Mouse (Mus musculus) CH12.LX (cell line): ENCODE data around the gene Olfml2b. TPM values are rescaled to one million over a fixed set of nuclear protein-coding genes. Genes with fewer than 3 reads are reported as not detected.

ENCODE experiments used
- DNase-seq: peaks from one replicate; pipeline ENCODE4 v3.0.0-alpha.2; 2013; ENCODE audit errors: extremely low read depth
- H3K27ac ChIP-seq: 2 replicates; pipeline ENCODE4 v1.5.1; 2012; ENCODE audit warnings: low read depth, mild to moderate bottlenecking, control low read depth, moderate library complexity; ENCODE audit not compliant: insufficient read depth
- H3K27me3 ChIP-seq: replicated peaks from 2 replicates; pipeline ENCODE3; 2012; ENCODE audit warnings: inconsistent platforms
- H3K36me3 ChIP-seq, 2 experiments: replicated peaks in 1 of 2; 2 replicates each; pipeline versions ENCODE3 to v1.6.1; 2012; ENCODE audit warnings: inconsistent platforms in 1 of 2, low read length in 1 of 2, mild to moderate bottlenecking in 1 of 2, mixed read lengths in 1 of 2, moderate library complexity in 1 of 2; ENCODE audit not compliant: control insufficient read depth in 1 of 2, insufficient read depth in 1 of 2
- H3K4me1 ChIP-seq, 2 experiments: 2 replicates each; pipeline ENCODE4 v1.6.1; 2012; ENCODE audit warnings: inconsistent platforms in 1 of 2, moderate library complexity in 1 of 2; ENCODE audit not compliant: insufficient read depth in 2 of 2, control insufficient read depth in 1 of 2
- H3K4me2 ChIP-seq: 2 replicates; pipeline ENCODE4 v1.6.1; 2012; ENCODE audit warnings: low read depth, mild to moderate bottlenecking, control low read depth; ENCODE audit not compliant: poor library complexity, insufficient read depth, severe bottlenecking
- H3K4me3 ChIP-seq, 3 experiments: fragments of 150-350 bp in 1 of 3; sonication (generic) in 1 of 3; replicated peaks in 1 of 3; 2 replicates each; pipeline versions ENCODE3 to v1.5.1; 2011 to 2012; ENCODE audit warnings: low read depth in 2 of 3, low read length in 2 of 3, mild to moderate bottlenecking in 2 of 3, moderate library complexity in 2 of 3, control low read depth in 1 of 3, improper control_type of control experiment in 1 of 3, inconsistent platforms in 1 of 3, mixed read lengths in 1 of 3; ENCODE audit not compliant: poor library complexity in 1 of 3
- H3K79me2 ChIP-seq: replicated peaks from 2 replicates; pipeline ENCODE4 v1.6.1; 2012; ENCODE audit warnings: mild to moderate bottlenecking, moderate library complexity; ENCODE audit not compliant: control insufficient read depth, poor library complexity, insufficient read depth, severe bottlenecking; ENCODE audit errors: extremely low read depth
- H3K9ac ChIP-seq: 2 replicates; pipeline ENCODE4 v1.6.1; 2012; ENCODE audit warnings: low read depth, mild to moderate bottlenecking, control low read depth, moderate library complexity; ENCODE audit not compliant: insufficient read depth
- H3K9me3 ChIP-seq: replicated peaks from 2 replicates; pipeline ENCODE3; 2012; ENCODE audit warnings: low read length, inconsistent platforms, mixed read lengths
- E2F4 ChIP-seq: IDR thresholded peaks from 2 replicates; pipeline ENCODE4 v1.6.1; 2011; ENCODE audit warnings: low read depth, low read length, improper control_type of control experiment; ENCODE audit not compliant: insufficient replicate concordance
- ELF1 ChIP-seq: IDR thresholded peaks from 2 replicates; pipeline ENCODE4 v1.6.1; 2014; ENCODE audit warnings: low read depth, mild to moderate bottlenecking, inconsistent platforms, low read length, improper control_type of control experiment
- ETS1 ChIP-seq: conservative IDR thresholded peaks from 2 replicates; pipeline ENCODE4 v1.6.1; 2012; ENCODE audit warnings: low read depth, mild to moderate bottlenecking, inconsistent platforms, low read length, improper control_type of control experiment, moderate library complexity
- GABPA ChIP-seq: IDR thresholded peaks from 2 replicates; pipeline ENCODE4 v1.6.1; 2012; ENCODE audit warnings: low read depth, low read length, improper control_type of control experiment, inconsistent platforms; ENCODE audit not compliant: insufficient replicate concordance
- JUN ChIP-seq: IDR thresholded peaks from 2 replicates; pipeline ENCODE4 v1.6.1; 2011; ENCODE audit warnings: low read depth, mild to moderate bottlenecking, low read length, improper control_type of control experiment, moderate library complexity; ENCODE audit not compliant: insufficient read depth
- JUND ChIP-seq: conservative IDR thresholded peaks from 2 replicates; pipeline ENCODE4 v1.6.1; 2011; ENCODE audit warnings: low read depth, low read length, improper control_type of control experiment
- MAFK ChIP-seq: IDR thresholded peaks from 2 replicates; pipeline ENCODE4 v1.6.1; 2011; ENCODE audit warnings: low read length, improper control_type of control experiment; ENCODE audit not compliant: insufficient replicate concordance
- MAZ ChIP-seq: IDR thresholded peaks from 2 replicates; pipeline ENCODE4 v1.6.1; 2012; ENCODE audit warnings: low read depth, mild to moderate bottlenecking, inconsistent platforms, low read length, improper control_type of control experiment, moderate library complexity
- MYC ChIP-seq: IDR thresholded peaks from 2 replicates; pipeline ENCODE4 v1.6.1; 2011; ENCODE audit warnings: low read depth, mild to moderate bottlenecking, improper control_type of control experiment, low read length
- POLR2AphosphoS2 ChIP-seq: IDR thresholded peaks from 2 replicates; pipeline ENCODE4 v1.6.1; 2011; ENCODE audit warnings: low read depth, low read length, improper control_type of control experiment
- RAD21 ChIP-seq: IDR thresholded peaks from 2 replicates; pipeline ENCODE4 v1.6.1; 2011; ENCODE audit warnings: low read depth, mild to moderate bottlenecking, low read length, improper control_type of control experiment, moderate library complexity
- TBP ChIP-seq: conservative IDR thresholded peaks from 2 replicates; pipeline ENCODE4 v1.6.1; 2011; ENCODE audit warnings: low read depth, low read length, improper control_type of control experiment
- TCF12 ChIP-seq: IDR thresholded peaks from 2 replicates; pipeline ENCODE4 v1.6.1; 2014; ENCODE audit warnings: low read depth, mild to moderate bottlenecking, inconsistent platforms, low read length, improper control_type of control experiment
- UBTF ChIP-seq: IDR thresholded peaks from 2 replicates; pipeline ENCODE4 v1.6.1; 2012; ENCODE audit warnings: low read depth, mild to moderate bottlenecking, inconsistent platforms, low read length, improper control_type of control experiment, moderate library complexity
- ZKSCAN1 ChIP-seq: IDR thresholded peaks from 2 replicates; pipeline ENCODE4 v1.6.1; 2012; ENCODE audit warnings: low read depth, inconsistent platforms, low read length, improper control_type of control experiment, borderline replicate concordance
- ZNF384 ChIP-seq: IDR thresholded peaks from 2 replicates; pipeline ENCODE4 v1.6.1; 2012; ENCODE audit warnings: low read depth, low read length, improper control_type of control experiment, inconsistent platforms
- dilution Hi-C: fragments of 300-500 bp; cut with MboI; formaldehyde crosslinking; loops from 2 replicates; pipeline ENCODE4 v1.14.3; 2020; ENCODE audit warnings: low sequenced_read_pairs; ENCODE audit not compliant: extremely low pct_unique_long_range_greater_than_20kb, extremely low pct_ligation_motif_present
- in situ Hi-C: fragments of 300-500 bp; cut with MboI; formaldehyde crosslinking; loops from 3 replicates; pipeline ENCODE4 v1.14.3; 2019; ENCODE audit warnings: low sequenced_read_pairs, low pct_ligation_motif_present, low pct_unique_long_range_greater_than_20kb, mixed read lengths
- polyA plus RNA-seq: library from polyadenylated mRNA; unstranded; fragments of >175 nt; gene quantifications from 2 replicates; pipeline ENCODE4 v1.2.1, GENCODE M21; 2012; ENCODE audit warnings: low read depth; ENCODE audit not compliant: insufficient read length
- total RNA-seq, 2 experiments: library from RNA; depleted of rRNA; stranded (reverse); fragments of 300-350 nt in 1 of 2; fragments of >200 nt in 1 of 2; gene quantifications; 2 replicates each; pipeline ENCODE4 v1.2.3; 2012 to 2014

The Olfml2b gene
- total and polyA plus RNA-seq, 3 experiments, result 0.34 to 1.0 (median 0.35) TPM

GRCm38 (mm10) chr1:170607231-170607917, 37.0 kb upstream of the Olfml2b start:
- dilution Hi-C loops, result no loop called here
- no peak overlapping the region for H3K4me3 ChIP-seq
- DNase-seq, result no peak
- no peak overlapping the region for H3K9ac ChIP-seq
- H3K79me2 ChIP-seq, result no peaks in the 10 kb centered on the region
- H3K9me3 ChIP-seq, result no peaks in the 10 kb centered on the region
- no peak overlapping the region for H3K27ac ChIP-seq
- no peaks in the 10 kb centered on the region for H3K36me3 ChIP-seq
- in situ Hi-C loops, result loop anchor here (10.0 to 25.0 kb wide), 2 partner anchors 295 to 393 kb away; partner anchors contain the start of genes Gm7694, Spata46 and Uhmk1
- H3K27me3 ChIP-seq, result no peaks in the 10 kb centered on the region
- H3K4me2 ChIP-seq, result no peak overlapping the region
- H3K4me1 ChIP-seq, result no peaks in the 10 kb centered on the region
- TF ChIP-seq MAFK, result no peak
- TF ChIP-seq TCF12, result no peak
- no peak for TF ChIP-seq POLR2AphosphoS2
- TF ChIP-seq ZNF384, result no peak
- no peak for TF ChIP-seq ETS1
- no peak for TF ChIP-seq ELF1
- TF ChIP-seq RAD21, result no peak

- Histone ChIP-seq H3K4me1 (no peaks in the 10 kb centered on the region), H3K9ac (no peak overlapping the region), H3K9me3 (no peaks in the 10 kb centered on the region), H3K4me3 (no peak overlapping the region), H3K27me3 (no peaks in the 10 kb centered on the region), H3K4me2 (no peak overlapping the region), H3K36me3 (no peaks in the 10 kb centered on the region), H3K79me2 (no peaks in the 10 kb centered on the region), H3K27ac (no peak overlapping the region)
- in situ Hi-C loops, result loop anchor here (10.0 to 25.0 kb wide), 2 partner anchors 296 to 394 kb away; partner anchors contain the start of genes Gm7694, Spata46 and Uhmk1
- dilution Hi-C loops, result no loop called here
- TF ChIP-seq ETS1 (no peak), POLR2AphosphoS2 (no peak), JUN (no peak), UBTF (no peak), E2F4 (no peak)
- DNase-seq, result no peak
These were observed 35.8 kb upstream of the Olfml2b start for GRCm38 (mm10) chr1:170608461-170609071.

DNA sequence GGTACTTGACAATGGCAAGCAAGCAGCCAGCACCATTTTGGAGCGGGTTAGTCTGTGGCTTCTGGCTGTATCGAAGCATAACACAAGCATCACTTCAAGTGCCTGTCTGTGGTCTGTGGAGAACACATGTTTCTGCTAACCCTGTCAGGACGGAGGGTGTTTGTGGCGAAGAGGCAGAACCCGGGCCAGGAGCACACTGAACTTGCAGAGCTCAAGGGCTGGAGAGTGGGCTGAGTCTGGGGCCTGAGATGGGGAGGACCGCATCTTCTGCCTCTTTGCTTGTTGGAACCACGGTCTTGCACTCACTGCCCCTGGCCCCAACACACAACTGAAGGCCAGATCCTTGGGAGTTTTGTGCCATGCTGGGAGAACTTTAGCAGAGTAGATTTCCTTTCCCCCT, 34.5 kb upstream of the Olfml2b start:
- Histone ChIP-seq H3K4me2 (no peak overlapping the region), H3K4me1 (no peaks in the 10 kb centered on the region), H3K27me3 (no peaks in the 10 kb centered on the region), H3K9ac (no peak overlapping the region), H3K27ac (no peak overlapping the region), H3K36me3 (no peaks in the 10 kb centered on the region), H3K9me3 (no peaks in the 10 kb centered on the region), H3K79me2 (no peaks in the 10 kb centered on the region), H3K4me3 (no peak overlapping the region)
- in situ Hi-C loops, result loop anchor here (10.0 to 25.0 kb wide), 2 partner anchors 298 to 395 kb away; partner anchors contain the start of genes Gm7694, Spata46 and Uhmk1
- TF ChIP-seq ETS1, result no peak
- TF ChIP-seq TBP, result no peak
- no peak for TF ChIP-seq TCF12
- TF ChIP-seq JUND, result no peak
- TF ChIP-seq MAZ, result no peak
- TF ChIP-seq GABPA, result no peak
- no peak for TF ChIP-seq MYC
- no peak for TF ChIP-seq ZKSCAN1
- TF ChIP-seq E2F4, result no peak
- TF ChIP-seq RAD21, result no peak
- no peak for DNase-seq
- dilution Hi-C loops, result no loop called here
